Mouse (Mus musculus): ENCODE measurements at regions not wholly inside any gene's neighbourhood (a gene's known extent, or its start where the extent isn't known, plus 50 kb on each side); places are given as distances from the start of the nearest gene placed in this dataset.

DNA sequence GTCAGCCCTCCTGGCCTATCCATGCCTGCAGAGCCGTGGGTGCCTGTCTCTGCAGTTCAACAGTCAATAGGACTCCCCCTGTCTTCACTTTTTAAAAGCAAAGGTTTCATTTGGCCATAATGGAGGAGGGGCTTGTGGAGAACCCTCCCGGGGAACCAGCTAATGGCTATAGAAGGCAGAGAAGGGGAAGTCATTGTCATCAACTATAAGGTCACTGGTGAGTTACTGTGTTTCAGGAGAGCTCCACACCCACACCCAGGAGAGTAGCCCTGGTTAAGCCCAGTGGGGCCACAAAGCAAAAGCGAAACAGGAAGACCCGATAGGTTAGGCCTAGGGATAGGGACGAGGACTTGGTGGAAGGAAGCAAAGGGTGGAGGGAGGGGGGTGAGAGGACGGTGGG lies 141.5 kb upstream of the Zfp703 start:
- TF ChIP-seq GATA4 (IDR thresholded peaks at IDR 0.05; ENCODE audit: insufficient replicate concordance, low read length), result no peak

DNA sequence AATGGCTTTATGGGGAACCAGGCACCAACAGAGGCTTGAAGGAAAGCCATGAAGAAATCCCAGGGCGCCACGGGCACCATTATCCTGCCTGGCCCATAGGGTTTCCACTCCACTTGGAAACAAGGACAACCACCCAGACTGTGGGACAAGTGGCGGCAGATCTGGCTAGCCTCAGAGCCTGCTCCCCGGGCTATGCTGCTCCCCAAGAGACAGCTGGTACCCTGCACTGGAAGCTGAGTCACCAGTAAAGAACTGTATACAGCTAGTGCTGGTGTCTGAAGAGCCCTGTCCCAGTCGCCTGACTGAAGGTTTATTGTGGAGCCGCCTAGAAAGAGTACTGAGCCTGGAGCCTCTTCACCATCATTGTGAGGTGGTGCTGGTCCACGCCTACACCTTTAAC lies 140.6 kb upstream of the Zfp703 start:
- TF ChIP-seq GATA4 (IDR thresholded peaks at IDR 0.05; ENCODE audit: insufficient replicate concordance, low read length), result no peak

DNA sequence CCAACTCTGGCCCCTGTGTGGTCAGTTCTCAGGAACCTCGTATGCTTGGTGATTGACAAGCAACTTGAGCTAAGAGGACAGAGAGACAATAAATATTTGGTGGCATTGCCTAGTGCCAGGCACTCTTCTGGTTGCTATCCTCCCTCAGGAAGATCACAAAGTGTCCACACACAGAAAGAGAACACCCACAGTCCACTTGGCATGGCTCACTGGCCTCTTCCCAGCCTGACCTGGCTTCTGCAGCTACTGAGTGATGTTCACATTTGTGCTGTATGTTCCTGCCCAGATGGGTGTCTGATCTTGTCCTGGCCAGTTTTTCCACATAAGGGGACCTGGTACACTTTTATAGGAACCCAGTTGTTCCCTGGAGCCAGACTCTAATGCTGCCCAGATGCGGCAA lies 136.8 kb upstream of the Zfp703 start:
- no peak for TF ChIP-seq GATA4 (IDR thresholded peaks at IDR 0.05; ENCODE audit: insufficient replicate concordance, low read length)

DNA sequence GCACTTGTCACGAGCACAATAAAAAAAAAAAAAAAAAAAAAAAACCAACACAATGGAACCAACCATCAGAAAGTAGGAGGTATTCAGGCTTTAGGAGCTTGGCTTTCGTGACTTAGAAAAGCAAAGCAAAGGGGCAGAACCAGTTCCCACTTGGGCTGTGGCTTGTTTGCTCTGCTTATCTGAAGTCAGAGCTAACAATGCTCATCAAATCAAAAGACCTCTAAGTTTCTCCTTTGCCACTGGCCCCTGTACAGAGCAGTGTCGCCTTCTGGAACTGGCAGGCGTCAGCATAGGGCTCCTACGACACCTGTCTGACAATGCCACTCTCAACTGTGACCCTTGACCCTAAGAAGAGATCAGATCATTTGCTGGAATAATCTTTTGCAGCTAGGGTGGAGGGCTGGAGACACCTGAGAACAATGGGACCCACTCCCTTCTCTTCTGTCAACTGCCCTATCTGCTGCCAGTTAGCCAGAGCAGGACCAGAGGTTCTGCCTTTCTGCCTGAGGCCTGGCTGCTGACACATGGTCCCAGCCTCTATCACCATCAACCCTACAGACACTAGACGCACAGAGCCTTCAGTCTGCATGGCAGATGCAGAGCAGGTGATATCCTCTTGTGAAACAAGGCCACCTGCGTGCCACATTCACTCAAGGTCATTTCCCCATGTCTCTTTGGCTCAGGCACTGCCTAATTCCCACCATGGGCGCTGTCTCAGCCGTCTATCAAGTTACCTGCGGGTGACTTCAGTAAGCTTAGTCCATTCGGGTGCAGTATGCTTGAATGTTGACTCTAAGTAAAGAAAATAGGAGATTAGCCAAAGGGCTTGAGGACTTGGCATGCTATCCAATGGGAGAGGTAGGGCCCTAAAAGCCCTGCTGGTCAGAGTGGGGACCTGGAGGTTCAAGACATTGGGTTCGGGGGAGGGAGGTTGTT lies 136.1 kb upstream of the Zfp703 start:
- TF ChIP-seq GATA4 (IDR thresholded peaks at IDR 0.05; ENCODE audit: insufficient replicate concordance, low read length), result no peak

DNA sequence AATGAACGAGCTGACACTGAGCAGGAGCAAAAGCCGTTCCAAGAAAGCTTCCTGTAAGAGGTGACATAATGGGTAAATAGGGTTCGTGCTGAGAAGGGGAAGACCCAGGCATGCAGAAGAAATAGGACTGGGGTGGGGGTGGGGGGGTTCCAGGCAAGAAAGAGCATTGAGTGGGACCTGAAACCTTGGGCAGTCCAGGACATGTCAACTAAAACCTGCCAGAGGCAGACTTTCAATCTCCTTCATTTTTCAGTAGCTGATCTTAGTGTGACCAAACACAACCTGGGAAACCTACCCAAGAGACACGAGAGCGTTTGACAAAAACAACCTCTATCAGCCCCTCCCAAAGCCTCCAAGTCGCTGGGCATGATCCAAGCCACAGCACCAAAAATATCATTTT lies 133.4 kb upstream of the Zfp703 start:
- no peak for TF ChIP-seq GATA4 (IDR thresholded peaks at IDR 0.05; ENCODE audit: insufficient replicate concordance, low read length)

DNA sequence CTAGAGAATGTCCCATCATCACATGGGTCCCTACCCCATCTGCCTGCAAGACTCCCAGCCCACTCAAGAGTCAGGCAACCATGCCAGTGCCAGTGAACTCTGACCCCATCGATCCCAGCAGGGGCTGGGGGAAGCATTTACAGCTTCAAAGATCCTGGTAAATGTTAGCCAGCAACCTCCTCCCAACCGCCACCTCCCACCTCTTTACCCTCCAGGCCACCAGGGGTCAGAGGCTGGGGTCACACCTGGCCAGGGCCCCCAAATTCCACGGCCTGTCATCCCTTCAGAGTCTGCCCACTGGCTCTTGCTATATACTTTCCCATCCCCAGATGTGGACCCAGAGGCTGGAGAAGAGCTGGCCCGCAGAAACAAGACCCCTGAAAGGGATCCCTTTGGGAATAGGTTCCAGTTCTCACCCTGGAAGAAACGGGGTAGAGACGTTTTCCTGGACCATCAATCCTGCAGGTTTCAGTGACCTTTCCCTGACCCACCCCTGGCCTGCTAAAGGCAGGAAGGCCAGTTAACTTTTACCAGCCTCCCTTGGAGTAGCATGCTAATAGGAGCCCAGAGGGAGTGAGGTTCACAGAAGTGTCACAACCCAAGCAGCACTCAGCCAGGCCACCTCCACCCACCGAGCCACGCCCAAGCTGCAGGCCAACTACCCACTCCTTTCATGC lies 132.9 kb upstream of the Zfp703 start:
- no peak for TF ChIP-seq GATA4 (IDR thresholded peaks at IDR 0.05; ENCODE audit: insufficient replicate concordance, low read length)

DNA sequence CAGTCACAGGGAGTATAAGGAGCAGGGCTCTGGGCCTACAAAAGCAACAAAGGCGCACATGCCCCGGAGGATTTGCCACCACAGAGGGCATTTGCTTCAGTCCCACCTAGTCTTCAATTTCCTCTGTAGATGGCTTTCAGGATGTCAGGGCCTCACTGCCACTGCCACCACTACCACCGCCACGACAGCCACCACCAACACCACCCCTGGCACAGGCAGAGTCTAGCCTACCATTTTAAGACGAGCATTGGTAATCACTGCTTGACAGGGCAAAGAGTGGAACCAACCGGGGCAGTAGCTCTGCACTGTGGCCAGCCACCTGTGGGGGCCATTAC lies 132.3 kb upstream of the Zfp703 start:
- TF ChIP-seq GATA4 (IDR thresholded peaks at IDR 0.05; ENCODE audit: insufficient replicate concordance, low read length), result no peak

DNA sequence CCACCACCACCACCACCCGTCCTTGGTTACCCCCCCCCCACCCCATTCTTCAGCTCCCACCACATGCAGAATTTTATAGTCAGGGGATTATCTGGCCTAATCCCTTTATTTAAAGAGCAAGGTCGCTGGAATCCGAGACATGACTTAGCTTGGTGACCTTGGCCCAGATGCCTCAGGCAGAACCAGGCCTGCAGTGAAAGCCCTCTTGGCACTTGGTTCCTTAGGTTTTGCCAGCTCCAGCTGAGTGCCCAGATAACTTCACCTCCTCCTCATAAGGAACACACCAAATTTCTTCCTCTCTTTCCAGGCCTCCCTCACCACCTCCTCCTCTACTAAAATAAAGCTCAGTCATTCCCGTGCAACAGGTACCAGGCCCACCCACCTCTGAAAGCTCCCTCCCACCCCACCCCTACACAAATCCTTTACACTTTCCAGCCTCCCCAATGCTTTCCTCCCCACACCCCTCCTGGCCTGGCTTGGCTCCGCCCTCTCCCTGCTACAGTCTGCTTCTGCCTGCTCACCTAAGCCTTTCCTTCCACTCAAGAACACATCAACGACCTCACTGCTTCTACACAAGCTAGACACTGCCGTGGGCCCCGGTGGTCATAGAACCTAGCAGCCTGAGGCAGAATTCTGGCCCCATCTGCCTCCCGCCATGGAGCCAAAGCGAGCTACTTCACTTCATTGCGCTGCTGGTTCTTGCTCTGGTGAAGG lies 131.5 kb upstream of the Zfp703 start:
- no peak for TF ChIP-seq GATA4 (IDR thresholded peaks at IDR 0.05; ENCODE audit: insufficient replicate concordance, low read length)

DNA sequence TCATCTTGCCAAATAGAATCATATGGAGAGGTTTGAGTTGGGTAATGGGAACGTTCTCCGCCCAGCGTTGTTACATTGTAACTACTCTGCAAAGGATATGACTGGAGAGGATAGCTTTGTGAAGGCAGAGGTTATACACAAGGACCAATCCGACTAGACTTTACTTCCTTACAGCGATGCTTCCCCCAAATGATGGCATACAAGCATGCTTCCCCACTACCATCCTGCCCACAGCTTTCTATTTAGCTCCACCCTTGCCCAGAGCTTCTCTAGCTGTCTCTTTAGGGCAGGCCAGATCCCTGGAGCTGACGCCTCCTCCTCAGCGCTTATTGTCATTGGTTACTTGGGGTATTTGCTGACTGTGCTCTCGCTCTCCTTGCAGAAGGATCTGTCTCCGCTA lies 130.1 kb upstream of the Zfp703 start:
- no peak for TF ChIP-seq GATA4 (IDR thresholded peaks at IDR 0.05; ENCODE audit: insufficient replicate concordance, low read length)

DNA sequence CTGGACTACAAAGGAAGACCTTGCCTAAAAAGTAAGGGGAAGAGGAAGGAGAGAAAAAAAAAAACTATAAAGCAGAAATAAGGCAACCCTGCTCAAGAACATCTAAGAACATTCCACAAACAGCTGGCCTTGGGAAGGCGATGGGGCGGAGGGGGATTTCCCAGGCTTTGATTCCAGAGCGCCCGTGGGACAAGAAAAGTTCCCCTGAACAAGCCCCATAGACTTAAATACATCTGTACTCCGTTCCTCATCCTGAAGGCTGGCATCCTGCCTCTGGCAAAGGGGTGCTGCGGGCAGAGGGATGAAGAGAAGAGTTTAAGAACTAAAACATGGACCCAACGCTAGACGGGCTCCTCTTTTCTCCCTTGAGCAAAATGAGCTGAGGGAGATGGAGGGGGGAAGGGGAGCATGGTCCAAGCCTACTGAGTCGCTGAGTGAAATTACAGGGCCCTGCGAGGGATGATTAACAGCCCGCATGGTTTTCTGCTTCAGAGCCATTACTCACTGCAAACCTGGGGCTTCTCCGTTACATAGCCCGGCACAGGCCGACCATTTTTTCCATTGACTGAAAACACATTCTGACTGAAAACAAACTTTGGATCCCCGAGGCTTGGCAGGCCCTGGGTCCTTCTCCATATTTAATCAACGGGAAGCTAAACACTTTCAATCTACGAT lies 128.9 kb upstream of the Zfp703 start:
- TF ChIP-seq GATA4 (IDR thresholded peaks at IDR 0.05; ENCODE audit: insufficient replicate concordance, low read length), result no peak

DNA sequence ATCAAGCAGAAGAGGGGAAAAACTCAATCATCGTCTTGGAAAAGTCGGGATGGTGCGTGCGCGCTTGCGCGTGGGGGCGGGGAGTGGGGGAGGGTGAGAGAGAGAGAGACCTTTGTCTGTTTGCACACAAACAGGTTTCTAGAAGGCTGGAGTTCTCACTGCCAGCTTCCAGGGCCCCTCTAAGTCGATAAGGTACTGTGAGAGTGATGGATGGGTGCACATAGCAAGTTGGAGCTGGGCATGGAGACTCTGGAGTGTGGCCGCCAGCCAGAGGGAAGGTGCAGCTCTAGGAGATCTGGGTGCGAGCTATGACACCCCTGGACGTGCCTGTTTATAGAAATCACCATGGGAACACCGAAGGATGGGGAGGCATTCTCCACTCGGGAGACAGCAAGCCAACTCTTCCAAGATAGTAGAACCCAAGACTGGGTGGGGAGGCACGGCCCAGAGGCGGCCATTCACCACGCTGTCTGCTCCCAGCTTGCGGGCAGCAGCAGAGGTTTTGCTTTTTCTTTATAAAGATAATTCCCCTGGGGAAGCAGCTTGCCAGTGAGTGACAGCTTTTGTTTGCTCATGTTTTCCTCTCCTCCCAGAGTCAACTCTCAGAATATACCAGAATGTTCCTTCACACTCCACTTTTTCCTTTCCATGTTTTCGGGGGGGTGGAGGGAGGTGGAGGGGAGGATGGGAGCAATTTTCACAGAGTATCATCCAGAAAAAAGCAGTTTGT lies 128.0 kb upstream of the Zfp703 start:
- TF ChIP-seq GATA4 (IDR thresholded peaks at IDR 0.05; ENCODE audit: insufficient replicate concordance, low read length), result no peak

DNA sequence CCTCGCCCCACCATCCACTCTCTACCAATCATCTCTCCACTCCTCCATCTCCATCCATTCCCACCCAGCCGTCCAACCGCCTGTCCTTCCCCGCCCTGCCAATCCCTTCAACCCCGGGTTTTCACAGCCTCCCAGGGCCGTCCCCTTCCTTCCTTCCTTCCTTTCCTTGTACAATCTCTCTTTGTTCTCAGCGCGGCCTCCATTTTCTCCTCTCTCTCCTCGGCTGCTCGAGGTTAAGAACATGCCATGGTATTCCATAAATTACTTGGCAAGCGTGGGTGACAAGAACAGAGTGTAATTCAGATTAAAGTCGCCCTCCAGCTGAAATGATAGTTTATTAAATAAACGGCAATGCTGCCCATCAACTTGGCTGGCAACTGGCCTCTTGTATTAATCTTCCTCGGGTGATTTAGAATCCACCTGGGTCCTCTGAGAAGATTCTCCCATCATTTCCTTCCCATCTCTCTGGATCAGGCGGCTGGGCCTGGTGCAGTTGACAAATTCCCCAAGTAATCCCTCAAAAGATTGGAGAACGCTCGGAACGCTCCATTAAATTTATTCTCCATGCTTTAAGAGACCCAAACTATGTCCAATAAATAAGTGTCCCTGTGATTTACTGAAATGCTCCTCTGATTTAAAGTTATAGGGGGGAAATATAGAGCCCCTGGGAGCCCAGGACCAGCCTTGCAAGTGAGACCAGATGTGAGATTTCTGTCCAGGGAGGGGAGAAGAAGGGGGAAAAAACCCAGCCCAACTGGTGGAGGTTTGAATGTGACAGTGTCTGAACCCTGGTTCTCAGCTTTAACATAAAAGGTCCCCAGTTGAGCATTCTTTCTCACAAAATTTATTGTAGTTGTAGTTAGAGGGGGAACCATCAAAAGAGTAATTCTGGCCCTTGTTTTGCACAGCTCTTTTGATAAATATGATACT lies 125.0 kb upstream of the Zfp703 start:
- no peak for TF ChIP-seq GATA4 (IDR thresholded peaks at IDR 0.05; ENCODE audit: insufficient replicate concordance, low read length)

DNA sequence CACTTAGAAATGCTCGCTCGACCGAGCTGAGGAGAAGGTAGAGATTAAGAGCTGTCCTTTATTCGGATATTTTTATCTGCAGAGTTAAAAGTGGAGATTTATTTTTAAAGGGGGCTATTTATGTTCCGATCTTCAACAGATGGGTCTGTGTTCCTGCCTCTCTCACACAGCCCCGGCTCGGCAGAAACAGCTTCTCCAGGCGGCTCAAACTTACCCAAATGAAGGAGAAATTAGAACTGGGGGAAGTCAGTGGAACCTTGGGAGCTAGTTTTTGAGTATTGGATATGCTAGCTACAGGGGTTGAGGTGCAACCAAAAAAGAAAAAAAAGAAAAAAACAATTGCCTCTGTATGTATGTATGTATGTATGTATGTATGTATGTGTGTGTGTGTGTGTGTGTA lies 124.2 kb upstream of the Zfp703 start:
- no peak for TF ChIP-seq GATA4 (IDR thresholded peaks at IDR 0.05; ENCODE audit: insufficient replicate concordance, low read length)

Data from liver, adult (tissue).